Mouse (Mus musculus) adrenal gland, adult 8-10 months (tissue): ENCODE results near the gene Dpf1. TPM values are rescaled to one million over a fixed set of nuclear protein-coding genes. Genes with fewer than 3 reads are reported as not detected.
A peak's percentile ranks its signal among the peaks of the same experiment; 100 is the strongest.

ENCODE experiments used
- DNase-seq: peaks from one replicate; pipeline ENCODE4 v3.0.0; 2022
- total RNA-seq, 4 experiments: library from RNA; stranded (reverse); gene quantifications; 2 replicates each; pipeline ENCODE4 v1.2.4; 2022

Dpf1 gene
- total RNA-seq, 4 experiments from 2014 or later, result 2.6 to 6.1 (median 4.0) TPM

DNA sequence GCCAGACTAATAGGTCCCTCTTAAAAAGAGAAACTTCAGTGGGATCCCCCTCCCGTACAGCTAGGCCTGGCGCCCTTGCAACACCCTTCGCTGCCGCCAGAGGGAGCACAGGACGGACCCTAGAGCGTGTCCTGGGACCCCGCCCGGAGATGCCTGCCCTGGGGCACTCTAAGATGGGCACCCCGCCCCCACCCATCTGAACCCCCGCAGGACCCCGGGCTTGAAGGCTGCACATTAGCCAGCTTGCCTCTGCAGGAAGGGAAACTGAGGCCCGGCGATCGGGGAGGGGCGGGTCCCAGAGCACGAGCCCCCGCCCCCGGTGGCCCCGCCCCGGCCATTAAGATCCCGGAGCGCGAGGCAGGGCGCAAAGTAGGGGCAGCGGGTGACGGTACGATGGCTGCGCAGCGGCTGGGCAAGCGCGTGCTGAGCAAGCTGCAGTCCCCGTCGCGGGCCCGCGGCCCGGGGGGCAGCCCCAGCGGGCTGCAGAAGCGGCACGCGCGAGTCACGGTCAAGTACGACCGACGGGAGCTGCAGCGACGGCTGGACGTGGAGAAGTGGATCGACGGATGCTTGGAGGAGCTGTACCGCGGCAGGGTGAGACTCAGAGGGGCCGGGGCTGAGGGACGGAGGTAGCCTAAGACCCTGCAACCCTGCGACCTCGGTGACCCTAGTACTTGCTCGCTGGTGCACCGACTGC, 14.7 kb upstream of the Dpf1 start, which contains the start of gene Ppp1r14a:
Gene Ppp1r14a (plus strand): TSS at position 367 of the 697 bp plus-strand sequence.
- DNase-seq, result no peak

GRCm38 (mm10) chr7:29289856-29290255, 13.9 kb upstream of the Dpf1 start:
- DNase-seq, result no peak

GRCm38 (mm10) chr7:29290691-29291485, 12.9 kb upstream of the Dpf1 start:
- no peak for DNase-seq

DNA sequence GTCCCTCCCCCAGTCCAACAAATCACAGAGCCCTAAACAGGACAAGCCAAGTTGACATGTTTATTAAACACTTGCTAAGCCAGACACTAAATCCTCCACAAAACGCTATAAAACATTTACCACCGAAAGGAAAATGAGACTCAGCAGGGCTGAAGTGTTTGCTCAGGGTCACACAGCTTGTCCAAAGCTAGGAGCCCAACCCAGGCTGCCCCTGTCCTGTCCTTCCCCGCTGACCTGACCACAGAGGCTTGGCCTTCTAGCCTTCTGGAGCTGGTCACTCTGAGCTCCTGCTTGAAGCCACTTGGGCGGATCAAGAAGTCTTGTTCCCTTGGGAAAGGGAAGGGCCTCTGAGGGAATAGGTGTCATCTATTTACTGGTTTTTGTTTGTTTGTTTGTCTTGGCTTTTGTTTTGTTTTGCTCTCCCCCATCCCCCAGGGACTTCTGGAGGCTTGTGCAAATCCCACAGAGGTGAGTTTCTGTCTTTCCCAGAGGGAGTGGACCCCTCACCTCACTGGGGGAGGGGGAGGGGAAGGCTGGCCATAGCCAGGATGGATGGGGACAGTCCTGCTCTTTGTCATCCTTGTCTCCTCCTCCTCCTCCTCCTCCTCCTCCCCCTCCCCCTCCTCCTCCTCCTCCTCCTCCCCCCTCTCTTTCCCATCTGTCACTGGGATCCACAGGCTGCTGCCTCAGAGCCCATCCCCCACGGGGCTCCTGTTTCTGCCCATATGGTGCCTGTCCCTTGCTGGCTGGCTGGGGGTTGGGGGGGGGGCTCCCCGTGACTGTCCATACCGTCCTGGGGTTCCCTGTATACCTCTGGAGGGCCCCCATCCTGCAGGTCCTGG, 11.9 kb upstream of the Dpf1 start:
- DNase-seq, result no peak

DNA sequence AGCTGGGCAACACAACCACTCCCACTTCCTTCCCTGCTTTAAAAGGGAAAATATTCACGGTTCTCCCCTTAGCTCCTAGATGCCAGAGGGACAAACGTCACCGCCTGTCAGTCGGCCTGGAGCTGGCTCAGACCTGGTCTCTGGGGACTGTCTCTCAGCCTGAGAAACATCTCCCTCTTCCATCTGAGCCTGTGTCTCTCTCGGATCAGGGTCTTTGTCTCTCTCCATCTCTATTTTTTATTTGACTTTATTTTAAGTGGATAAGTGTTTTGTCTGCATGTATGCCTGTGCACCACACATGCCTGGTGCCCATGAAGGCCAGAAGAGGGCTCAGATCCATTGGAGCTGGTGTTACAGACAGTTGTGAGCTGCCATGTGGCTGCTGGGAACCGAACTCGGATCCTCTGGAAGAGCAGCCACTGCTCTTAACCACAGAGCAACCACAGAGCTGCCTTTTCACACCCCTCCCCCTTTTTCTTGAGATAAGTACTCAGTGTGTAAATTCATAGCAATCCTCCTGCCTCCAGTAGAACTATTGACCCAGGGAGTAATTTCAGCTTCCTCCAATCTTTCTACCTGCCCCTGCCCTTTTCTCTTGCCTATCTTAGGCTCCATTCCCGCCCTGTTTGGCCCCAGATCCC, 11.2 kb upstream of the Dpf1 start:
- no peak for DNase-seq

- no peak for DNase-seq
These were observed 10.4 kb upstream of the Dpf1 start for GRCm38 (mm10) chr7:29293131-29294065.

- DNase-seq, result no peak
These were observed 9.5 kb upstream of the Dpf1 start for GRCm38 (mm10) chr7:29294111-29294761.

- DNase-seq, result no peak
These were observed 7.7 kb upstream of the Dpf1 start for GRCm38 (mm10) chr7:29295861-29296647.

DNA sequence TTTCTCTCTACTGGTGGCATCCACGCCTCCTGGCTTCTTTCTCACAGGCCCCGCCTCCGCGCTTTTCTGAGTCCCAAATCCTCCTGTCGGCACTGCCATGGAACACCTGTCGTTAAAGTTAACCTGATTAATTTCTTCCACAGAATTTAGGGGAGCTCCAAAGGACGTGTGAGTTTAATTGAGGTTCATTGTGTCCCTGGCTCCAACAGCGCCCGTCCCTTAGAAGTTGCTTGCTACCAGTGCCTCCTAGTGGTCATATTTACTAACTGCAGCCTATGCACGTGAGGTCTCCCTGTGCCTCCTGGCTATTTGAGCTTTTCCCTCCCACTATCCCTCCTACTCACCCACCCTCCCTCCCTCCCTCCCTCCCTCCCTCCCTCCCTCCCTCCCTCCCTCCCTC, 6.8 kb upstream of the Dpf1 start:
- DNase-seq, result peak; percentile 50

- DNase-seq, result no peak
These were observed 2.6 kb upstream of the Dpf1 start for GRCm38 (mm10) chr7:29301127-29301566.

DNA sequence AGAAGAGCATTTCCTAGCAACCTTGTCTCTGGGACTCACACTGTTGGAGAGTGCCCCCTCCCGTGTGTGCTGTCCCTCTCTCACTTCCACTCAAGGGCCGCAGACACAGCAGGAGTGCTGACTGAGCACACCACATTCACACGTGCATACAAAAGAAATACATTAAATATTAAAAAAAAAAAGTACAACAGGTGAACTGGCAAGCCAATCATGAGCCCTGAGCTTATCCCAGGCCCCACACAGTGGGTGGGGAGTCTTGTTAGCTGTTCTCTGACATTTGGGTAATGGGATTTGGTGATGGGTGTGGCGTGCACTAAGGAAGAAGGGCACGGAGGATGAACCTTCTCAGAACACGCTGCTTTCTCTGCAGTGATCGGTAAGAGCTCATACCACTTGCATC, 1.1 kb upstream of the Dpf1 start:
- DNase-seq, result no peak

GRCm38 (mm10) chr7:29304463-29305262, 912 bp downstream of the Dpf1 start:
- no peak for DNase-seq

DNA sequence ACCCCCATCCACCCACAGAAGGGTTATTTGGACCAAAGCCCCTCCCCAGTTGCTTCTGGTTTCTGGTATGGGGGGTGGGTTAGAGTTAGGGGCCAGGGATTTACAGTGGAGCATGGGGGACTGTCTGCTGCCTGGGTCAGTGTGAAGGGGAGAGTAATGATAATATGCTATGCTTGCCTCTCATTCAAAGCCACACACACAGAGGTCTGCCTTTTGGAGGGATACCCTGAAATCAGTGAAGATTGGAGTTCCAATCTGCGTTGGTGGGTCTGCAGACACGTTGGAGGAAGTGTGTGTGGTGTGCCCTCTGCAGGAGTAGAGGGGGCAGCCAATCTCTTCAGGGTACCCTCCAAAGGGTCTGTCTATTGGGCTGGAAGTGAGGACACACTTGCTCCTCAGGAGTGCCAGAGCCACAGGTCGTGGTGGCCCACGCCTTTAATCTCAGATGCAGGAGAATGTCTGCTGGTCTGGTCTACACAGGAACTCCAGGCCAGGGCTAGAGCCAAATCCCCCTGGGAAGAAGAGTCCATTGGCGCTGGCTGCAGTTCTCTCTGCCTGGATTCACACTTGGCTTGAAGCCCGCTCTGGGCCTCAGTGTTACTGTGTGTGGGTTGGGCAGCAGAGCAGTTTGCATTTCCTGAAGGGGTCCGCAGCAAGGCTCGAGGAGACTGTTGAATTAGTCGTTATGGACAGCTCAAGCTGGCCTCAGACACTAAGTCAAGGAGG, 1.7 kb downstream of the Dpf1 start:
- DNase-seq, result no peak

DNA sequence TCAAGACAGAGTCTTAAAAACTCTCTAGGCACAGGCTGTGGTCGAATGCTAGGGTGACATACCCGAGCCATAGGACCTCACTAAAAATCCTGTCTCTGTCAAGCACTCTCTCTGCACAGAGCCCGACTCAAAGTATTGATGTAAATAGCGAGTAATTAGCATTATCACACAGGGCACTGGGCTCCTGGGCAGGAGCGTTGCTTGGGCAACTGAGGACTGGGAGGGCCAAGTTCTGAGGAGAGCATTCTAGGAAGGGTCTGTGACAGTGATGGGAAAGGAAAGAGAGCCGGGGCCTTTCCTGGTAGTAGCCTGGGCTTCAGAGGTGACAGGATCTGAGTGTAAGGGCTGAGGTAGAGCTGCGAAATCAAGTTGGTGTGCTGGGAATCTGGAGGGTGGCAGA, 2.4 kb downstream of the Dpf1 start:
- no peak for DNase-seq

DNA sequence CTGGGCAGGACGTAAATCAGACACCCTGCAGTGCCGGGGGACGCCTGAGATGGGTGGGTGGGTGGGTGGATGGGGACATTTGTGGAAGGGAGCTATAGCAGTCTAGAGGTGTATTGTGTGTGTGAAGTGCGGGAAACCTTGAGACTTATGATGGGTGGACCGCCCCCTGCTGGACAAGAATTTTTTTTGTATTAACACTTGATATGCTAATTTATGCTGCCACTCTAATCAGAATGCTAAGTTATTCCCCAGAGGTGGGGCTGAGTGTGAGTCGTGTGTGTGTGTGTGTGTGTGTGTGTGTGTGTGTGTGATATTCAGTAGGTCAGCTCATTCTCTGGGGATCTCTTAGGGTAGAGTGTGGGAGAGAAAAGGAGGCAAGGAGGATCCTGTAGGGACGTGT, 2.9 kb downstream of the Dpf1 start:
- no peak for DNase-seq

DNA sequence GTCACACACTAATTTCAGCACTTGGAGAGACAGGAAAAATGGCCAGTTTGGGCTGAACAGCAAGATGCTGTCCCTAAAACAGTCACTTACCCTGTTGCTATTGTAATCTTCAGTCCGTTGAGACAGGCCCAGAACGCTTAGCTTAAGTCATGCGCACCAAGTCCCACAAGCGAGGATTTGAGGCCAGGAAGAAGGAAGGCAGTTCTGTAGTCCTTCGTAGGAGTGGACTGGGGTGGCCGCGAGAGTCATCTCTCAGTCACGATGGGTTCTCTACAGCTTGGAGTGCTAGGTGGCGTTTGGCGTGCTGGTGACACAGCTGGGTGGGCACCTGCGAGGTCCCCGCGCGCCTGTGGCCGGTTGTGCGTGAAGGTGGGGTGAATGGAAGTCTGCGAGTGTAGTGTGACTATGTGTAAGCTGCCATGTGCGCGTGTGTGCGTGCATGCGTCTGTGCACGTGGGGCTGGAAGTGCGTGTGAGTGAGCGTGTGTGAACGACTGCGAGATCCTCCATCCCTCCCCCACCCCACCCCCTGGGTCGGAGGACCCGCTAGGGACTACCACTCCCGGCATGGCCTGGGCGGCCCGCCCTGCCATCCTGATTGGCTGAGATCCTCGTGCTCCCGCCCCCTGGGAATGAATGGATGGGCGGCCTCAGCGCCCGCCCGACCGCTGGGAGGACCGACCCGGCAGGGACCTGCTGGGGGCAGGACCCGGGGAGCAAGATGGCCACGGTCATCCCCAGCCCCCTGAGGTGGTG, 3.8 kb downstream of the Dpf1 start:
- DNase-seq, result peak; percentile 87

- no peak for DNase-seq
These were observed 5.5 kb downstream of the Dpf1 start for GRCm38 (mm10) chr7:29309221-29309721.
